Mouse (Mus musculus) kidney, adult 2 months (tissue): ENCODE data around the gene Lrrc8c. TPM values are rescaled to one million over a fixed set of nuclear protein-coding genes. Genes with fewer than 3 reads are reported as not detected.

Experiments used
- DNase-seq: peaks from one replicate; pipeline ENCODE4 v3.0.0; 2021
- H3K27ac ChIP-seq: fragments of 200-500 bp; 2 replicates; pipeline ENCODE4 v1.5.1; 2012; ENCODE audit warnings: low read depth, low read length, control low read depth, inconsistent platforms; ENCODE audit not compliant: insufficient read depth
- H3K27me3 ChIP-seq: fragments of 200-500 bp; replicated peaks from 2 replicates; pipeline ENCODE4 v1.6.1; 2012; ENCODE audit warnings: mild to moderate bottlenecking, moderate library complexity, low read length, inconsistent platforms; ENCODE audit not compliant: control insufficient read depth, insufficient read depth
- H3K36me3 ChIP-seq: fragments of 200-500 bp; 2 replicates; pipeline ENCODE4 v1.6.1; 2012; ENCODE audit warnings: mild to moderate bottlenecking, moderate library complexity, low read length, inconsistent platforms; ENCODE audit not compliant: control insufficient read depth, insufficient read depth
- H3K4me1 ChIP-seq: fragments of 200-500 bp; 2 replicates; pipeline ENCODE4 v1.6.1; 2011; ENCODE audit warnings: low read length; ENCODE audit not compliant: control insufficient read depth, insufficient read depth
- H3K4me3 ChIP-seq: fragments of 200-500 bp; 2 replicates; pipeline ENCODE4 v1.5.1; 2011; ENCODE audit warnings: mild to moderate bottlenecking, low read depth, low read length, control low read depth; ENCODE audit not compliant: insufficient read depth
- CTCF ChIP-seq: fragments of 200-500 bp; conservative IDR thresholded peaks from 2 replicates; pipeline ENCODE4 v1.5.1; 2011; ENCODE audit warnings: low read depth, mild to moderate bottlenecking, control low read depth, low read length, moderate library complexity, mixed read lengths; ENCODE audit not compliant: insufficient read depth, insufficient read length
- POLR2A ChIP-seq: fragments of 200-500 bp; IDR thresholded peaks from one replicate; pipeline ENCODE4 v1.6.1; 2011; ENCODE audit warnings: low read depth, low read length, control low read depth
- WGBS: fragments of 180-500 bp; shearing (Covaris S2); methylation state at CpG from one replicate; pipeline ENCODE4 v1.1.7; 2018; 5-methylcytosine and 5-hydroxymethylcytosine counted together
- polyA plus RNA-seq: library from polyadenylated mRNA; depleted of rRNA; stranded (reverse); fragments of >200 nt; gene quantifications from 2 replicates; pipeline ENCODE4 v1.2.3, GENCODE M21; 2012

The Lrrc8c gene
- polyA plus RNA-seq, 1 experiment = 13.6 TPM

DNA sequence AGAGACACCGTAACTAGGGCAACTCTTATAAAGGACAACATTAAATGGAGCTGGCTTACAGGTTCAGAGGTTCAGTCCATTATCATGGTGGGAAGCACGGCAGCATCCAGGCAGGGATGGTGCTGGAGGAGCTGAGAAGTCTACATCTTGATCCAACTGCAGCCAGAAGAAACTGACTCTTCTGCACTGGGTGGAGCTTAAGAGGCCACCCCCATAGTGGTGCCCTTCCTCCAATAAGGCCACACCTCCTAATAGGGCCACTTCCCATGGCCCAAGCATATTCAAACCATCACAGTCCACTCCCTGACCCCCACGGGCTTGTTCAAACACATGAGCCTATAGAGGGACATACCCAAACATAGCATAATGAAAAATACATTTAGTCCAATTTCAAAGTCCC lies 16.0 kb downstream of the Lrrc8c start:
- 94% methylated on average over 3 of the region's 3 CpGs for WGBS
- TF ChIP-seq POLR2A = no peak
- TF ChIP-seq CTCF = no peak
- H3K27ac ChIP-seq = no peak overlapping the region
- H3K4me3 ChIP-seq = no peak overlapping the region
- H3K27me3 ChIP-seq = no peaks in the 10 kb centered on the region
- DNase-seq = no peak
- H3K4me1 ChIP-seq = no peaks in the 10 kb centered on the region
- no peaks in the 10 kb centered on the region for H3K36me3 ChIP-seq

- 95% methylated on average over 2 of the region's 2 CpGs for WGBS
- TF ChIP-seq POLR2A = no peak
- no peak for TF ChIP-seq CTCF
- H3K27me3 ChIP-seq = no peaks in the 10 kb centered on the region
These were observed 17.0 kb downstream of the Lrrc8c start for GRCm38 (mm10) chr5:105536172-105536571.

DNA sequence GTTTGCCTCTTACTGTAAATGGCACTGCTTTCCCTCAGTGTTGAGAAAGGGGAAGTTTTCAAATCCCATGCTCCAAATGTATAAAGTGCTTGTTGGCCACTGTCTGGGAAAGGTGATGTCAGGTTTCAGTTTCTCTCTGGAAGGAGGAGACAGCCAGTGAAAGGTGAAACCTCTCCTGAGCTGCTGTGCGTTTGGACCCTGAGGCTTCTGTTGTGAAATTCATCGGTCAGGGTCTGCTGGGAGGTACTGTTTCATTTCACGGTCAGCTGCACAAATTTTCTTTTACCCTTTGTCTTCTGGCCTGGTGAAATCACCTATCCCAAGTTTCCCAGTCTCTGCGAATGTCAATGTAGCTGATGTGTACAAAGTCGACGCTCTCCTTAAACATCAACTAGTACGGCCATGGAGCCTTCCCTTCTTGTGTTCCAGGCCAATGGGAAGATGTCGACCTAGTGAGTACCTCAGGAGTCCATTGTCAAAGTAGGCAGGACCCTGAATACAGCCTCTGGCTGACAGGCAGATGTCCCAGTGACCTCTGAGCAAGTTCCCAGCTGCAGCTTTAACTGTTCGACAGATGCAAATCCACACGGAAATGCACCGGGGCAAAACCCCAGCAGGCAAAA lies 18.0 kb downstream of the Lrrc8c start:
- no peaks in the 10 kb centered on the region for H3K36me3 ChIP-seq
- WGBS = 41% methylated on average over 11 of the region's 11 CpGs
- H3K27me3 ChIP-seq = no peaks in the 10 kb centered on the region
- H3K4me1 ChIP-seq = no peaks in the 10 kb centered on the region
- no peak for TF ChIP-seq CTCF
- no peak for TF ChIP-seq POLR2A
- no peak for DNase-seq
- no peak overlapping the region for H3K27ac ChIP-seq
- H3K4me3 ChIP-seq = no peak overlapping the region

More at GRCm38 (mm10) chr5:105536172-105536571, 17.0 kb downstream of the Lrrc8c start:
- Histone ChIP-seq H3K4me1 (no peaks in the 10 kb centered on the region), H3K4me3 (no peak overlapping the region), H3K27ac (no peak overlapping the region), H3K36me3 (no peaks in the 10 kb centered on the region)
- DNase-seq = no peak

GRCm38 (mm10) chr5:105541051-105541450 lies 21.9 kb downstream of the Lrrc8c start:
- WGBS = 77% methylated on average over 7 of the region's 7 CpGs
- no peak for DNase-seq

DNA sequence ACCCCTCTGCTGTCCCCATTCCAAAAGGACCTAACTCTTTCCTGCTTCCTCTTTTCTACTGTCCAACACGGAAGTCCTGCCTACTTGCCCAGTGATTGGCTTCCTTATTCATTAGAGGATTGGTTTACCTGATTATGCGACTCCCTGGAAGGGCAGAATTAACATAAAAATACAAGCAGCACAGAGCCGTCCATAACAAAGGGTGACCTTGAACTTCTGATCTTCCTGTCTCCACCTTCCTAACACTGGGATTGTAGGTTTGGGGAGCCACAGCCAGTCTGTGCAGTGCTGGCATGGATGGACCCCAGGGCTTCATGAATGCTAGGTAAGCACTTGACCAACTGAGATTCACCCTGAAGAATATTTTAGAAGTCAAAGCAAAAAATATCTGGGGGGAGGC lies 25.9 kb downstream of the Lrrc8c start:
- 56% methylated on average over 3 of the region's 3 CpGs for WGBS
- no peak for DNase-seq
- H3K27ac ChIP-seq = no peak overlapping the region
- no peaks in the 10 kb centered on the region for H3K27me3 ChIP-seq
- no peaks in the 10 kb centered on the region for H3K36me3 ChIP-seq
- TF ChIP-seq POLR2A (no peak), CTCF (no peak)
- no peaks in the 10 kb centered on the region for H3K4me1 ChIP-seq
- H3K4me3 ChIP-seq = no peak overlapping the region

More at GRCm38 (mm10) chr5:105541051-105541450, 21.9 kb downstream of the Lrrc8c start:
- H3K27me3 ChIP-seq = no peaks in the 10 kb centered on the region
- TF ChIP-seq CTCF = no peak
- TF ChIP-seq POLR2A = no peak
- H3K36me3 ChIP-seq = no peaks in the 10 kb centered on the region
- no peak overlapping the region for H3K27ac ChIP-seq
- no peak overlapping the region for H3K4me3 ChIP-seq
- H3K4me1 ChIP-seq = no peaks in the 10 kb centered on the region

DNA sequence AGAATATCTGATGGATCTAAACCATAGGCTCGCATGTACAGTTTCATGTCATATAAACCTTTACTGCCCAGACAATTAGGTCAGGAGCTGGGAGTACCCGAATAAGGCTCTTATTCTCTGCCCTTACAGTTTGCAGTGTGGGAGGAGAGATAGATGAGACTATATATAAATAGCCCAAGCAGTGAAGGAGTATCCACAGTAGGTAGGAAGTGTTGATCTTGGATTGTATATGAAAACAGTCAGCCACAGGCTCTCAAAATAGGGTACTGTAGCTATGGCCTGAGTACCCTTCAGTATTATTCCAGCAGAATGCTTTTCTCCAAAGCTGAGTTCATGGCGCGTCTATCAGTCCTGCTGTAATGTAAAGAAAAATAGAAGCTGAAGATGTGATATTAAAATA lies 27.9 kb downstream of the Lrrc8c start:
- Histone ChIP-seq H3K27ac (no peak overlapping the region), H3K4me3 (no peak overlapping the region), H3K27me3 (no peaks in the 10 kb centered on the region), H3K4me1 (no peaks in the 10 kb centered on the region), H3K36me3 (no peaks in the 10 kb centered on the region)
- TF ChIP-seq POLR2A (no peak), CTCF (no peak)
- no peak for DNase-seq
- WGBS = 82% methylated on average over 4 of the region's 4 CpGs

DNA sequence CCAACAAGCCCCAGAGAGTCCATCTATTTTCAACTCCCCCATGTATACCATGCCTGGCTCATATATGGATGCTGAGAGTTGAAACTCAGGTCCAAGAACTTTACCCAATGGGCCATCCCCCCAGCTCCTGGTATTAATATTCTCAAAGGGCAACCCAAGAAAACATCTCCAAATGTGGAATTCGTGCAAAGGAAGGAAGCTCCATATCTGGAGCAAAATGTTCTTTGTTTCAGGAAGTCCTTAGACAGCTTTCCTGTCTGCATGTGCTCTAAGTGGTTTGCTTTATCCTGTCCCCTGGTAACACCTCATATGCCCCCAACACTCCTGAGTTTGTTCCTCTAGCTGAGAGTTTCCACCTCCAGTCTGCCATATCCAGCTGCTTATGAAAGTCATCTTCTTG lies 32.6 kb downstream of the Lrrc8c start:
- no peaks in the 10 kb centered on the region for H3K36me3 ChIP-seq
- no peaks in the 10 kb centered on the region for H3K27me3 ChIP-seq
- no peak for TF ChIP-seq POLR2A
- TF ChIP-seq CTCF = no peak
- H3K4me3 ChIP-seq = no peak overlapping the region
- peak overlapping the region; percentile 75 for H3K27ac ChIP-seq
- no peaks in the 10 kb centered on the region for H3K4me1 ChIP-seq
- WGBS = 68% methylated on average over 1 of the region's 1 CpGs
- peak; percentile 15 for DNase-seq

DNA sequence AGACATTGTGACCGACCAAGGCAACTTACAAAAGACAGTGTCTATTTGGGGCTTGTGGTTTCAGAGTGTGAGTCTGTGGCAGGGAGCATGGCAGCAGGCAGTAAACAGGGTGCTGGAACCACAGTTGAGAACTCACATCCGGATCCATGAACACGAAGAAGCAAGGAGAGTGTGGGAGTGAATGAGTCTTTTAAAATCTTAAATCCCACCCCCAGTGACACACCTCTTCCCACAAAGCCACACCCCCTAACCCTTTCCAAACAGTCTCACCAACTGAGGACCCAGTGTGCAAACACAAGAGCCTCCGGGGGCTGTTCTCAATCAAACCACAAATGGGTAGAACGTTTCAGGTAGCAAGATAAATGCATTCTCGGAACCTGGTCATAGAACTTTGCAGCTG lies 37.1 kb downstream of the Lrrc8c start:
- WGBS = 84% methylated on average over 6 of the region's 6 CpGs

More for the DNA sequence above, 37.1 kb downstream of the Lrrc8c start:
- no peaks in the 10 kb centered on the region for H3K4me1 ChIP-seq
- H3K27me3 ChIP-seq = no peaks in the 10 kb centered on the region
- no peak for DNase-seq
- TF ChIP-seq POLR2A = no peak
- TF ChIP-seq CTCF = no peak
- H3K4me3 ChIP-seq = no peak overlapping the region
- no peak overlapping the region for H3K27ac ChIP-seq
- no peaks in the 10 kb centered on the region for H3K36me3 ChIP-seq
